Mouse (Mus musculus) kidney, postnatal 10 days (tissue): ENCODE results near the gene Cldn5.

Source experiments
- DNase-seq: peaks from one replicate; pipeline ENCODE4 v3.0.0; 2021; ENCODE audit warnings: mixed read lengths

The Cldn5 gene

DNA sequence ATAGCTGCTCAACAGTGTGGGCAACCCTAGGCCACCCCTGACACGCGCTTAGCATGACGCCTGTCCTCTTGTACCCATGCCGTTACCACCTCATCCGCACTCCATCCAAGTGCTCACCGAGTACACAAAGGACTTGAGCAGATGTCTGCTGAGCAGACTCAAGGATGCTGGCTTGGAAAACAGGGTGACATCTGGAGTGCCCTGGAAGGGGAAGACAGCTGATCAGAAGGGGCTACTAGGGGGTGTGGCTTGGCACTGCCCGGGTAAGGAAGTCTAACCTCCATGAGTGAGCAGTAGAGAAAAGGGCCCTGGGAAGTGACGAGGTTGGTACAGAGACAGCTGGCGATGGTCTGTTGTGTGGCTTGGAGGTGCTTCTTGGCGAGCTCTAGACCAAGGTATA lies 10.0 kb downstream of the Cldn5 start:
- no peak for DNase-seq

DNA sequence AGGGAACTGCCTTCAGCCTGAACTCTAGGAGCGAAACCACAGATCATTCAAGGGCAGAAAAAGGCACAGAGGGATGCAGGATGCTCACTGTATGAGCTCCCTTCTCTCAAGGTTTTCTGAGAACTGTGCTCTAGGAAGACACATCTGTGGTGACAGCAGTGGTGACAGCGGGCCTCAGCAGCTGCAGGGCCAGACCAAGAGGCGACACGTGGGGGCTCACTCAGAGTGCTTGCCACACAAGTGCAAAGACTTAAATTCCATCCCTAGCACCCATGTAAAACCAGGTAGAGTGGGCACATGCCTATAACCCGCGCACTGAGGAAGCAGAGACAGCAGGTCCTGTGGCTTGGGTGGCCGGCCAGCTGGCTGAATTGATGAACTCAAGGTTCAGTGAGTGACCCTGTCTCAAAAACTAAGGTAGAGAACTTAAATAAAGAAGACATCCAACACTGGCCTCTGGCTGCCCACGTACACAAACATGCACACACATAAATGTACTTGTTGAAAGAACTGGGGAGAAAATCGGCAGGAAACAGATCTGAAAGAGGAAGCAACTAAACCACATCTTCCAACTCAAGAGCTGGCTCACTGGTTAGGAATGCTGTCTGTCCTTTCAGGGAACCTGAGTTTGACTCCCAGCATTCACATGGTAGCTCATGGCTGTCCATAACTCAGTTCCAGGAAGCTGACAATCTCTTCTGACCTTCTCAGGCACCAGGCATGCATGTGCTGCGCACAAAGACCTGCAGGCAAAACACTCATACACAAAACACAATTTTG lies 12.2 kb downstream of the Cldn5 start:
- no peak for DNase-seq

DNA sequence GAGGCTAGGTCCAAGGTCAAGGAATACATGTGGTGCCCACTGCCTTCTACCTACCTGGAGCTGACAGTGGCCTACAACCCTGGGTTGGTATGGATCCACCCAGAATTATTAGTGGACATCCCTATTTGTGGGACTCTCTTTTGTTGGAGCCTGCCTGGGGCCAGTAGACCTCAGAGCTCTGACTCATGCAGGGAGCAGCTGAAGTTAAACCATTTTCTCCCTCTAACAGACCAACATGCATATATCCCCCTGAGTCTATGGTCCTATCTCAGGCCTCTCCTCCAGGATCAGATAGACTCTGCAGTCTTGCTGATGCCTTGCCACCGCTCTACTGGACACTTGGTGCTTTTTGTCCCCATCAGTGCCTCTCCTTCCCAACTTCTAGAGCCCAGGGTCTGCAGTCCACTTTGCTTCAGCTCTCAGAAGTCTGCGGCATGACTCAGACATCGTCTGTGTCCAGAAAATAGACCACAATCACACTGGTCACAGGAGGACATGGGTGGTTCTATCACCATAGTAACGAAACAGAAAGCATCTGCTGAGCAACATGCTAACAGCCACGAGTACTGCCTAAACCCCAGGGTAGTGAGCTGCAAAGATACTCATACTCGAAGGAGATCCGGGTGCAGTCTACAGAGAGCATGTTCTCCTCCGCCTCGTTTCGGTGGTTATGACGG lies 18.7 kb downstream of the Cldn5 start:
- DNase-seq = no peak

DNA sequence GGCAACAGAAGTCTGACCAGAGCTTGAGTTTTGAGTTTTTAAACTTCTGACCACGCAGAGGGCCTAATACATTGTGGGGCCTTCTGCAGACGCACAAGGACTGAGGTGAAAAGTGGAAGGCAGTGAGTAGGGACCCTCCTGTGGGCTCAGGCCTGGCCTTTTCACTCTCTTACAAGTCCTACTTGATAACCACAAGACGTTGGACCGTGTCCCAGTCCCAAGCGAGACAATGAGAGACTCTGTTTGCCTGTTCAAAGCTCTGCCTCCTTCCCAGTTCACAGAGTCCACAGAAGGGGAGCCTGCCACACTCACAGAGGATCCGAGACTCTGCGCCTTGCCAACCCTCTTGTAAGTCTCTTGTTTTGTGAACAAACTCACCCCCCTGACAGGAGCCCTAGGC lies 20.0 kb downstream of the Cldn5 start:
- no peak for DNase-seq

DNA sequence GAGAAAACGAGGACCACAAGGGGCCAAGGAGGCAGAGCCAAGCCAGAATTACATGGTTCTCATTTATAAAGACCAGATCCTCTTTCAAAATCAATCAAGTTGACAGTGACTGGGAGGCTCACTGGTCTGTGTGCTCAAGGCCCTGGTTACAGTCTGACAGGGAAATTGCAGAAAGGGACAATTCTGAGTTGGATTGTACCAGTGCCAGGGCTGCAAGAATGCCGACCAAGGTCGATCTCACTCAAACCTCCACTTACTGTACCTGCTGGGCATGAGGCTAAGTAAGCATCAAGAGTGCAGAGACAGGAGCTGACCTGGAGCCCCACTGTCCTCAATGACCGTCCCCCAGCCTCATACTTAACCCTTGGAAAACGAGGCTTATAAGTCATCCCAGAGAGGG lies 21.5 kb downstream of the Cldn5 start:
- DNase-seq = no peak

DNA sequence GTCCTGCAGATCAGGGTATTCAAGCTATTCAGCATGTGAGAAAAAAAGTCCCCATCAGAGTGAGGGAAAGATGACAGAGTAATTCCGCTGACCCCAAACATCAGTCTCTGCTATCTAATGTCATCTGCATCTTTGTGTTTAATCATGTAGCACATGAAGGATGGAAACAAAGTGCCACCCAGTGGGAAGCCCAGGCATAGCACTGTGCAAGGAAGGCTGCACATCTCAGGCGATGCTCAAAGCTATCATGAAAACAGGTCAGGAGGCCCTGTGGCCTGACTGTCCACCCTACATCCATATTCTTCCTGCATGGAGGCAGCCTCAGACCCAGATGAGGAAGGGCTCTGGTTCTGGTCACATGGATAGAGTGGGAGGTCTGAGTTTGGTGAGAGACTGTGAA lies 22.2 kb downstream of the Cldn5 start:
- peak; percentile 77 for DNase-seq

DNA sequence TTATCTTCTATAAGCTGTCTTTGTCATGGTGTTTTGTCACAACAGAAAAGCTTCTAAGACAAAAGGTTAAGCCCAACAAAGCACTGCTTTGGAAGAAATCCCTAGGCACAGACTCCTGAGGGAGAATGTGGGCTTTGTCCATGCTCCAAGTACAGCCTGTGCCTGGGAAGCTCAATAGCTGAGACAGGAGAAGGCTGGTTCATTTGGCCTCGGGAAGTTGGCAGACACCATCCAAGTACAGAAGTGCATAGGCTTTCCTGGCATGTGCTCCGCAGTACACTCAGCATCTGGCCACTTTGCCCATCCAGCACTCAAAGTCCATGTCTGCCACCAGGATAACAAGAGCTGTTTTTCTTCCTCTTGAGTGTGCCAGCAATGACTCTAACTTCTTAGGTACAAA lies 29.1 kb downstream of the Cldn5 start:
- DNase-seq = no peak

DNA sequence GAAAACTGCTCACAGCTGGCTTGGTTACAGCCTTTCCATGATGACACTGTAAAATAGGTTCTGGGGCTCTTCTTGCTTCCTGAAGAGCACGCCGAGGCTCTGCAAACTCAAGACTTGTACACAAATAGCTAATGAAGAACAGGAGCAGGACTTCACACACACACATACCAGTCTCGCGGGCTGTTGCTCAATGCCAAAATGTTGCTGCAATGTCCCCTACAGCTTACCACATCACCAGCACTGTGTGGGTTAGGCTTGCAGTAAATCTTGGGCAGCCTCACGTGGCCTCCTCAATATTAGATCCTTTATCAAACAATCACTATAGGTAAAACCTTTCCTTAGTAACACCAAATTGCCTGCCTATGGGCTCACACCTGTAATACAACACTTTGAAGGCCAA lies 32.4 kb downstream of the Cldn5 start:
- no peak for DNase-seq

DNA sequence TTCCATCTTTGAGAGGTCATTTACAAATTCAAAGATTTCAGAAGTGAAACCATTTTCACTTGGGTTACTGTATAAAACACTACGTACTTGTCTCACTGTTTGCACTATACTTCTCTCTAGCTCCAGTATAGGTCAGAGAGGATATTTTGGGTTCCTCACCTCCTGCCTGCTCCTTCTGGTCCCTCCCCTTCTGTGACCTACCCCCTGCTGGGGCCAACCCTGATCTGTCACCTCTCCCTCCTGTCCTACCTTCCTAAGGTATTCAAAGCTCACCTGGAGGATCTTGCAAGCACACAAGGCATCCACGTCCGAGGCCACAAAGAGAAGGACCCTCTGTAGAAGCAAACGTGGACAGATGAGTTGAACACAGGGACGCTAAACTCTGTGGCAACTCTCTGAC lies 34.4 kb downstream of the Cldn5 start:
- DNase-seq = no peak

DNA sequence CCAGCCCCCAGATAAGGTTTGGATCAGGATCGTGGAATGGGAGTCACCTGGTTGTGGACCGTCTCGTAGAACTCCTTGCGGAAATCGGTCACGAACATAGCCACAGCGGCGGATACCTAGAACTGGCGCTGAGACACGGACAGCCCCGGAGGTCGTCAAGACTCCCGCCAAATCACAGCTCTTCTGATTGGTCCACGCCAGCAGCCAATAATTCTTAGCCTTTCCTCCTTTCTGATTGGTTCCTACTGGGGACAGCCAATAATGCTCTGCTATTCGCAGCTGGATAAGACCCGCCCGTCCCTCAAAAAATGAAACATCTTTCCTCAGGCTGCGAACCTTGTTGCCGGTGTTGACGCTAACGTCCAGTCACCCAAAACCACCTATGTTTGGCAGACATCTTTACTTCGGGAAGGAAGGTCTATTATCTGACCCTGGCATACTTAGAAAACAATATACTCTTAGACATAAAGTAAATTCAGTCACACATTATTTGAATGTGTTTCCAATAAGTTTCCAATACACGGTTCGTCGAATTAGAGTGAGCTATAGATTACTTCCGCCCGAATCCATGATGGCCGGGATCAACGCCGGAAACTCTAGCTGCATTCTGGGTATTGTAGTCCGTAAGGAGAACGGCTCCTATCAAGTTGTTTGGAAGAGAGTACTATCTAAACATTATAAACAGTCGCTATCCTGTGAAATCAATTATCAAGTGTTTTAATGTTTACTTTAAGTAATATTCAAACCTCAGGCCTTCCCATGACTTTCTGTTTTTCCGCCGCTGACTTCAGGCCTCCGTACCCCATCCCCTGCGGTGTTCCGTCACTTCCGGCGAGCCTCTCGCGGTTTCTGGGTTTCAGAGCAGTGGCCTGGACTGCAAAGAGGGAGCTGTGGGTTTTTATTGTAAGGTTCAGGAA lies 35.1 kb downstream of the Cldn5 start, which contains the start of the genes Ufd1 and Cdc45:
Ufd1 (plus strand) TSS at position 312 of the 917 bp plus-strand sequence.
Cdc45 (minus strand) TSS at position 520 of the 917 bp plus-strand sequence.
- peak; percentile 95 for DNase-seq

DNA sequence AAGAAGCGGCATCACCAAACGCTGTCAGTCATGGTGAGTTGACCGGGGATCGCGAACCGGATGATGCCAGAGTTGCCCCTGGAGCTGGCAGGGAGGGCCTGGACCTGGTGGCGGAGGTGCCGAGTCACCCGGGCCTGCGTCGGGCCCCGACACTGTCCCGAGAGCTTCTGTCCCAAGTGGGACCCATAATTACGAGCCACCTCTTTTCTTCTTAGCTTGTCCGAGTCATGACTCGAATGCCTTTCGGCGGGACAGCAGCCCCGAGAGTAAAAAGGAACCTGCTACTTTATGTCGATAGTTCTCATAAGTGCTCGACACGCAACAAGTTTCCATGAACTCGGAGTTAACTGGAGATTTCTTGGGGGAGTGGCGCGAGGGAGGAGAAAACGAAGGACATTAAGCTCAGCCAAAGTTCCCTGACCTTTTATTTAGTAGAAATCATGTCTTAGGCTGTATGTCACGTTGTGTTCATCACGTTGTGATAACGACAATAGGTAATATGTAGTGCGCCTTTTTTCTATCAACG lies 35.8 kb downstream of the Cldn5 start:
- no peak for DNase-seq

DNA sequence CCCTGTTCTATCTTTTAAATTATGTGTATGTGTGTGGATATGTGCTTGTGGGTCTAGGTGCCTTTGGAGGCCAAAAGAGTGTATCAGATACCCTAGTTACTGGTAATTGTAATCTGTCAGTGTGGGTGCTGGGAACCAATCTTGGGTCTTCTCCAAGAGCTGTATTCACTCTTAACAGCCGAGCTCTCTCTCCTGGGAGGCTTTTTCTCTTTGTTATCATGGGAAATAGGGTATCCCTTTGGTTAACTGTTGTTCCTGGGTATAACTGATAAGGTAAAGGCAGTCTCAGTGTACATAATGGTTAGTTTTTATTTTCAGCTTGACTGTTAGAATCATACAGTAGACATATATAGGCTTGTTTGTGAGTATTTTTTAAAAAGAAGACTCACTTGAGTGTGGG lies 45.7 kb downstream of the Cldn5 start:
- no peak for DNase-seq

DNA sequence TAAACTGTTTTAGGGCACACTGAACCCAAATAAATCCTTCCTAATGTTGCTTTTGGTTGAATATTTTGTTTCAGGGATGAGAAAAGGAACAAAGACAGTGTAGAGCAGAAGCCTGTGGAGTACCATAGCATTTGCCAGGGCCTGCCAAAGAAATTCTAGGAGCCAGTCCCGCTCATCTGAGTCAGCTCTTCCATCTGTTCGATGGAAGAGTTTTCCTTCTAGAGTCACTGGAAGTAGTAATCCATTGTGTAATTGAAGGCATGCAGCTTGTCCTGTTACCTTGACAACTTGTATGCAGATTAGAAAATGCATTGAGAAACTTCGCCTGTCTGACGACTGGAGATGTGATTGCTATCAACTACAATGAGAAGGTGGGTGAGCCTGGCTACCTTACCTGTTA lies 46.3 kb downstream of the Cldn5 start:
- no peak for DNase-seq
